Mouse (Mus musculus) heart, postnatal 0 days (tissue): ENCODE data around the gene Spint1.

ENCODE experiments used
- CTCF ChIP-seq: IDR thresholded peaks from 2 replicates; pipeline ENCODE4 v1.5.1; 2016; ENCODE audit warnings: antibody characterized with exemption, control low read depth, low read depth
- EP300 ChIP-seq: IDR thresholded peaks from 2 replicates; pipeline ENCODE4 v1.6.1; 2016; ENCODE audit warnings: antibody characterized with exemption, low read depth

DNA sequence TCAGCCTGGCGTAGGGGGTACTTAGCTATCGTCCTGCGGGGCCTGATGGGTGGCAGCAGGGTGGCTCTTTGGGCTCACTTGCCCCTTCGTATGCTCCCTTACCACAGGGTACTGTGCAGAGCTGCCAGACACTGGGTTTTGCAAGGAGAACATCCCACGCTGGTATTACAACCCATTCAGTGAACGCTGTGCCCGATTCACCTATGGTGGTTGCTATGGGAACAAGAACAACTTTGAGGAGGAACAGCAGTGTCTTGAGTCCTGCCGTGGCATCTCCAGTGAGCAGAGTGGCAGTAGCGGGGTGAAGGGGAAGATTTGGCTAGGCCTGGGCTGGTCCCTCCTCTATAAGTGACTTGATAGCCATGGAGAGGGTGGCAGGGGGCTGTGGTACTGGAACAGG, 10.7 kb downstream of the Spint1 start:
- TF ChIP-seq EP300 (no peak), CTCF (no peak)
